Mouse (Mus musculus) stomach, embryonic 16.5 days (tissue): ENCODE measurements at regions not wholly inside any gene's neighbourhood (a gene's known extent, or its start where the extent isn't known, plus 50 kb on each side); places are given as distances from the start of the nearest gene placed in this dataset.

Source experiments
- ATAC-seq: fragments of 200-750 bp; cut with Nextera tagmentation; 2 replicates; pipeline ENCODE4 v1.8.0; 2017; ENCODE audit warnings: moderate number of reproducible peaks, moderate TSS enrichment; ENCODE audit not compliant: insufficient read depth, low FRiP score
- H3K27ac ChIP-seq: fragments of 300-500 bp; sonication (generic); 2 replicates; pipeline ENCODE4 v1.5.1; 2014; ENCODE audit warnings: low read length
- H3K27me3 ChIP-seq: fragments of 300-500 bp; sonication (generic); 2 replicates; pipeline ENCODE4 v1.6.1; 2014; ENCODE audit warnings: low read length, control low read depth, mixed read lengths; ENCODE audit not compliant: control insufficient read depth, insufficient read depth
- H3K36me3 ChIP-seq: fragments of 300-500 bp; sonication (generic); 2 replicates; pipeline ENCODE4 v1.6.1; 2014; ENCODE audit warnings: low read length; ENCODE audit not compliant: control insufficient read depth, insufficient read depth
- H3K4me1 ChIP-seq: fragments of 300-500 bp; sonication (generic); 2 replicates; pipeline ENCODE4 v1.6.1; 2014; ENCODE audit warnings: low read length, control low read depth, mixed read lengths; ENCODE audit not compliant: control insufficient read depth, insufficient read depth
- H3K4me2 ChIP-seq: fragments of 300-500 bp; sonication (generic); 2 replicates; pipeline ENCODE4 v1.6.1; 2014; ENCODE audit warnings: low read depth, low read length, mixed read lengths
- H3K4me3 ChIP-seq: fragments of 300-500 bp; sonication (generic); replicated peaks from 2 replicates; pipeline ENCODE4 v1.5.1; 2014; ENCODE audit warnings: mild to moderate bottlenecking, low read length
- H3K9ac ChIP-seq: fragments of 300-500 bp; sonication (generic); 2 replicates; pipeline ENCODE4 v1.6.1; 2014; ENCODE audit warnings: low read length
- H3K9me3 ChIP-seq: fragments of 300-500 bp; sonication (generic); replicated peaks from 2 replicates; pipeline ENCODE4 v1.6.1; 2016; ENCODE audit warnings: low read length, control low read depth; ENCODE audit not compliant: control insufficient read depth
- WGBS: fragments of 180-500 bp; shearing (Covaris S2); extraction: QIAGEN DNeasy Blood & Tissue Kit; methylation state at CpG from one replicate; pipeline ENCODE4 v1.1.7; 2014; 5-methylcytosine and 5-hydroxymethylcytosine counted together

GRCm38 (mm10) chr11:30372924-30373323 is 98.7 kb downstream of the 4930505A04Rik start:
- no peak for ATAC-seq
- H3K9ac ChIP-seq, result no peak overlapping the region
- no peaks in the 10 kb centered on the region for H3K9me3 ChIP-seq
- H3K4me2 ChIP-seq, result no peak overlapping the region
- no peaks in the 10 kb centered on the region for H3K4me1 ChIP-seq
- no peak overlapping the region for H3K4me3 ChIP-seq
- no peak overlapping the region for H3K27ac ChIP-seq
- no peaks in the 10 kb centered on the region for H3K36me3 ChIP-seq
- H3K27me3 ChIP-seq, result no peaks in the 10 kb centered on the region

- Histone ChIP-seq H3K9me3 (no peaks in the 10 kb centered on the region), H3K4me3 (no peak overlapping the region), H3K4me2 (no peak overlapping the region), H3K27ac (no peak overlapping the region), H3K9ac (no peak overlapping the region), H3K36me3 (no peaks in the 10 kb centered on the region), H3K4me1 (no peaks in the 10 kb centered on the region), H3K27me3 (no peaks in the 10 kb centered on the region)
- 66% methylated on average over 1 of the region's 1 CpGs for WGBS
- ATAC-seq, result no peak
Measured at GRCm38 (mm10) chr11:30371963-30372362, 99.7 kb downstream of the 4930505A04Rik start.

GRCm38 (mm10) chr11:30369601-30370240 is 101.7 kb upstream of the Sptbn1 start:
- no peaks in the 10 kb centered on the region for H3K36me3 ChIP-seq
- H3K27me3 ChIP-seq, result no peaks in the 10 kb centered on the region
- no peak for ATAC-seq
- WGBS, result 54% methylated on average over 2 of the region's 2 CpGs
- no peak overlapping the region for H3K4me3 ChIP-seq
- H3K9me3 ChIP-seq, result no peaks in the 10 kb centered on the region
- no peak overlapping the region for H3K27ac ChIP-seq
- no peak overlapping the region for H3K9ac ChIP-seq
- no peaks in the 10 kb centered on the region for H3K4me1 ChIP-seq
- no peak overlapping the region for H3K4me2 ChIP-seq

GRCm38 (mm10) chr11:30367373-30368225 is 99.6 kb upstream of the Sptbn1 start:
- Histone ChIP-seq H3K9me3 (no peaks in the 10 kb centered on the region), H3K4me1 (no peaks in the 10 kb centered on the region), H3K4me2 (no peak overlapping the region), H3K27ac (no peak overlapping the region), H3K27me3 (no peaks in the 10 kb centered on the region), H3K9ac (no peak overlapping the region), H3K36me3 (no peaks in the 10 kb centered on the region), H3K4me3 (no peak overlapping the region)
- 64% methylated on average over 5 of the region's 5 CpGs for WGBS
- no peak for ATAC-seq

GRCm38 (mm10) chr11:30366491-30366890 is 98.5 kb upstream of the Sptbn1 start:
- Histone ChIP-seq H3K36me3 (no peaks in the 10 kb centered on the region), H3K27me3 (no peaks in the 10 kb centered on the region), H3K4me2 (no peak overlapping the region), H3K27ac (no peak overlapping the region), H3K4me3 (no peak overlapping the region), H3K9ac (no peak overlapping the region), H3K9me3 (no peaks in the 10 kb centered on the region), H3K4me1 (no peaks in the 10 kb centered on the region)
- no peak for ATAC-seq
- 77% methylated on average over 2 of the region's 2 CpGs for WGBS

GRCm38 (mm10) chr11:30364993-30365392 is 97.0 kb upstream of the Sptbn1 start:
- no peak overlapping the region for H3K9ac ChIP-seq
- H3K36me3 ChIP-seq, result no peaks in the 10 kb centered on the region
- 53% methylated on average over 3 of the region's 3 CpGs for WGBS
- ATAC-seq, result no peak
- no peaks in the 10 kb centered on the region for H3K9me3 ChIP-seq
- H3K27me3 ChIP-seq, result no peaks in the 10 kb centered on the region
- no peaks in the 10 kb centered on the region for H3K4me1 ChIP-seq
- H3K27ac ChIP-seq, result no peak overlapping the region
- no peak overlapping the region for H3K4me2 ChIP-seq
- H3K4me3 ChIP-seq, result no peak overlapping the region

DNA sequence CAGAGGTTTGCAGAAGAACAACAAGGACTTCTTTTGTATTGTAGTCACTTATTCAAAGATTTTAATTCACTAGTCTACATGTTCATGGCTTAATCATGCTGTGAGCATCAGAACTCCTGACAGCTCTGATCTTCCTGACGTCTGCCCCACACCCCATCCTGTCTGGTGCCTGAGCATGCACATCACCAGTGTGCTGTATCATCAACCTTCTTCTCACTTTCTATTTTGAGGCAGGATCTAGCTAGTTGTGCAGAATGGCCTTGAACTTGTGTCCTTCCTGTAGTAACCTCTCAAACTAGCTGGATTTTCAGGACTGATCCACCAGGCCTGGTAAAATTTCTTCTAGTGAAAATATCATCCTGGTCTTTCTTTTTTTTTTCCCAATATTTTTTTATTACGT is 96.6 kb upstream of the Sptbn1 start:
- Histone ChIP-seq H3K36me3 (no peaks in the 10 kb centered on the region), H3K27ac (no peak overlapping the region), H3K9me3 (no peaks in the 10 kb centered on the region), H3K27me3 (no peaks in the 10 kb centered on the region), H3K4me3 (no peak overlapping the region), H3K4me2 (no peak overlapping the region), H3K9ac (no peak overlapping the region), H3K4me1 (no peaks in the 10 kb centered on the region)
- ATAC-seq, result no peak
- 59% methylated on average over 2 of the region's 2 CpGs for WGBS

- 65% methylated on average over 3 of the region's 3 CpGs for WGBS
Measured at GRCm38 (mm10) chr11:30358196-30358595, 90.2 kb upstream of the Sptbn1 start.

DNA sequence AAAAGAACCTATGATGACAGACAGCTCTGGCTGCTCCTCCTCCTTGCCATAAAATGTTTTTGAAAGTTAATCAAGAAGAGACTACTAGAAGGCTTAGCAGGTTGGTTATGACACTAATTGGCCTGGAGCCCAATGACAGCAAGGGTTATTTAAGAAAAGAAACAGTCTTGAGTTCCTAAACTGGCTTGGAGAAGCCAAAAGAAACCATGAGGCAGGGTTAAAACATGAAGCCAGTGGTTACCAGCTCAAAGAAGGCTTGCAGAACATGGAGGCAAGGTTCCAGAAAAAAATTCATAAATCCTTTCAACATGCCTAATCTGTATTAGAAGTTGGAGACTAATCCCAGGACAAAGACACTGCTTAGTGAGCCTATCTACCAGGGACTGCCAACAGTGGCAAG is 87.4 kb upstream of the Sptbn1 start:
- Histone ChIP-seq H3K27ac (no peak overlapping the region), H3K9ac (no peak overlapping the region), H3K27me3 (no peaks in the 10 kb centered on the region), H3K4me1 (no peaks in the 10 kb centered on the region), H3K4me3 (no peak overlapping the region), H3K4me2 (no peak overlapping the region), H3K36me3 (no peaks in the 10 kb centered on the region), H3K9me3 (no peaks in the 10 kb centered on the region)
- ATAC-seq, result no peak

More at GRCm38 (mm10) chr11:30358196-30358595, 90.2 kb upstream of the Sptbn1 start:
- no peaks in the 10 kb centered on the region for H3K36me3 ChIP-seq
- no peak overlapping the region for H3K9ac ChIP-seq
- H3K27ac ChIP-seq, result no peak overlapping the region
- no peak overlapping the region for H3K4me2 ChIP-seq
- H3K27me3 ChIP-seq, result no peaks in the 10 kb centered on the region
- ATAC-seq, result no peak
- H3K4me3 ChIP-seq, result no peak overlapping the region
- H3K4me1 ChIP-seq, result no peaks in the 10 kb centered on the region
- no peaks in the 10 kb centered on the region for H3K9me3 ChIP-seq
